Mouse (Mus musculus) thymus, postnatal 36 days (tissue): ENCODE measurements at regions not wholly inside any gene's neighbourhood (a gene's known extent, or its start where the extent isn't known, plus 50 kb on each side); places are given as distances from the start of the nearest gene placed in this dataset.

ENCODE experiments used
- DNase-seq, 2 experiments: peaks; one replicate each; pipeline ENCODE4 v3.0.0; 2022; ENCODE audit warnings: mixed read lengths in 2 of 2

GRCm38 (mm10) chr8:96680416-96681027, 792.2 kb upstream of the Got2 start:
- peak in 1 of 2 experiments; percentile 1 for DNase-seq

- DNase-seq, result no peak
Observed at GRCm38 (mm10) chr8:96679510-96679909, 791.2 kb upstream of the Got2 start.

DNA sequence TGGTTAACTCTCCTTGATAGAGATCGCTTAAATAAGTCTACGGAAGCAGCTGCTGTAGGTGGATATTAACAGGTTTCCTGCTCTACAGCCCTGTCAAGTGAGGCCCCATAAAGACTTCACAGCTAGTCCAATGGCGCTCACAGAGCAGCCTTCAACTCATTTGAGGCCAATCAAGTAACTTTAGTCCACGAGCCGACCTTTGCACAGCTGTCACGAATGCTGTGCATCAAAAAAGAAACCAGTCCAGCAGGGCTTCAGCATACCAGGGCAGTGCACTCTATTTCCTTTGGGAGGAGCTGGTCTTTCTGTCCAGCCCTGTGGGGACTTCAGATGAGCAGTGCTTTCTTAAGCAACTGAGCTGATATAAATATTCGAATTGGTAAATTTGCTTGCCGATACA, 786.4 kb upstream of the Got2 start:
- no peak for DNase-seq

- no peak for DNase-seq
Observed at GRCm38 (mm10) chr8:96656495-96657279, 768.3 kb upstream of the Got2 start.

DNA sequence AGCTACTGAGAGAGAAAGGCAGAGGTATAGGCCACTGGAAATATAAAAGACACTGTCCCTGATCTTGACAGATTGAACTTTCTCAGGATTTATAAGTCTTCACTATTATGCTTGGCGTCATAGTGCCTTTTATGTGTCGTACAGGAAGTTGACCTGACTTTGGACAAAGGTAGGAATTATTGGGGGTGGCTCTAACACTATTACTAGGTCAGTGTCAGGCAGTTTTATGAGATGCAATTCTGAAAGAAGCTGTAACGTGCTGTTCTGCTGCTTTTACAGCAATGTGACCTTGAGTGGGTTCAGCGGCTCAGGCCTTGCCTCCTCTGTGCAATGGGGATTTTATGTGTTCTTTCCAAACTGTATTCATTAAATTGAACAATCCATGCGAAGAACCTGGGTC, 759.4 kb upstream of the Got2 start:
- DNase-seq, result no peak
